Comparison of ENCODE assay signal across 10 mouse cellular contexts in the genomic region with DNA sequence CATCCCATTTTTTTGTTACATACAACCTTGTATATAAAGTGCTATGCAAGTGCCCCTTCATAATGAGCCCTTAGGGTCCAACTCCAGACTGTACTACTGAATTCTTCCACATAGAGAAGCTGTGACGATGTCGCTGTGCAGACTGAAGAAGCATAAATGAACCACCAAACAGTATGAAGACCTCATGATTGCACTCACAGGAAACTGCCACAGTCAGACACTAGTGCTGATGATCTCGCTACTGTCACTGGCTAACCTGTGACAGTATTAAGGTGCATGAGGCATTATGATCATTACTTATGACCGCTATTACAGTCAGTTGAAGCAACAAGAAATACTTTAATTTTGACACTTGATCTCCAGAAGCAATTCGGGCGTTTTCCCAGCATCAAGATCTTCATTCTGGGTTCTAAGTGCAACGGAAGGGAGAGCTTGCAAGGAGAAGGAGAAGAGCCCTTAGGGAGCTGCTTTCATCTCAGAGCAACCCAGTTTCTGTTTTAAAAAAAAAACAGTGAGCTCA. TPM values are rescaled to one million over a fixed set of nuclear protein-coding genes. Genes with fewer than 3 reads are reported as not detected.
DNase-seq lines count a peak whose midpoint lies in the region; ATAC-seq and TF ChIP-seq lines count a peak whose summit lies in the region.
"Had no signal": no experiment of that assay in that cellular context is flagged by ENCODE, and none has a peak within 500 bp of the region (broad histone marks: within the 10 kb centered on the region; RNA-seq: fewer than 3 reads in every experiment).

No protein-coding gene starts in this region.

- no peaks in the 10 kb centered on the region for H3K27me3 ChIP-seq in heart, embryonic 13.5 days (replicated peaks)
- 0 out of 2 replicates have a peak, but pooled peaks cover 3% of the 10 kb centered on the region for H3K27me3 ChIP-seq in lung, embryonic 14.5 days (ENCODE audit: insufficient read depth, low read length)
- H3K27me3 ChIP-seq in embryonic facial prominence, embryonic 15.5 days, result no peaks in the 10 kb centered on the region
- H3K27me3 ChIP-seq in myocyte (ENCODE audit: control insufficient read depth, insufficient read depth, insufficient read length), result no peaks in the 10 kb centered on the region

- DNase-seq in heart, postnatal 10 days, result no peak
- DNase-seq in lung, embryonic 14.5 days, result no peak
- no peak for DNase-seq in lung, adult 2 months
- no peak for DNase-seq in cerebellum, adult 18-20 months
- DNase-seq: kidney, adult 11 months had no signal

- H3K79me2 ChIP-seq in myocyte (ENCODE audit: control insufficient read depth, insufficient read depth), result peaks cover 41% of the 10 kb centered on the region

- peaks cover 69% of the 10 kb centered on the region for H3K4me1 ChIP-seq in heart, embryonic 13.5 days
- H3K4me1 ChIP-seq in lung, embryonic 14.5 days (ENCODE audit: insufficient read depth), result peaks cover 49% of the 10 kb centered on the region
- peaks cover 35% of the 10 kb centered on the region for H3K4me1 ChIP-seq in lung, adult 2 months (ENCODE audit: control insufficient read depth, insufficient read depth, low read length)
- H3K4me1 ChIP-seq in embryonic facial prominence, embryonic 15.5 days, result peaks cover 73% of the 10 kb centered on the region

- H3K36me3 ChIP-seq in heart, embryonic 13.5 days, result peaks cover 9% of the 10 kb centered on the region
- H3K36me3 ChIP-seq in lung, embryonic 14.5 days (ENCODE audit: insufficient read depth), result 0 out of 2 replicates have a peak, but pooled peaks cover 4% of the 10 kb centered on the region
- H3K36me3 ChIP-seq in embryonic facial prominence, embryonic 15.5 days, result no peaks in the 10 kb centered on the region
- H3K36me3 ChIP-seq in myocyte (ENCODE audit: control insufficient read depth, insufficient read depth), result no peaks in the 10 kb centered on the region

- H3K27ac ChIP-seq in heart, embryonic 13.5 days (replicated peaks), result peak overlapping the region; percentile 100
- peak overlapping the region; percentile 99; the same call in 1 of the 2 replicates for H3K27ac ChIP-seq in lung, embryonic 14.5 days (ENCODE audit: low read depth)
- H3K27ac ChIP-seq in embryonic facial prominence, embryonic 15.5 days (replicated peaks), result peak overlapping the region; percentile 8; the same call in 1 of the 2 replicates
- H3K27ac ChIP-seq: liver, embryonic 14.5 days had no signal

- ATAC-seq in heart, embryonic 13.5 days (ENCODE audit: extremely low read depth, insufficient number of reproducible peaks, low FRiP score, low TSS enrichment), result no peak
- ATAC-seq in lung, embryonic 14.5 days (ENCODE audit: insufficient read depth), result no peak
- ATAC-seq in embryonic facial prominence, embryonic 15.5 days (ENCODE audit: insufficient number of reproducible peaks, low FRiP score, low TSS enrichment, low read depth), result no peak
- no peak for ATAC-seq in megakaryocyte-erythroid progenitor cell, adult 5-6 weeks (replicated peaks; ENCODE audit: low FRiP score, low TSS enrichment, poor library complexity, severe bottlenecking)

- TF ChIP-seq CTCF in lung, embryonic 14.5 days (IDR thresholded peaks at IDR 0.05; ENCODE audit: low read depth), result no peak
- no peak for TF ChIP-seq CTCF in lung, adult 2 months (IDR thresholded peaks at IDR 0.05; ENCODE audit: insufficient read depth, low read length)

- peak overlapping the region; percentile 15; the same call in 1 of the 2 replicates for H3K9ac ChIP-seq in heart, embryonic 13.5 days
- no peak overlapping the region for H3K9ac ChIP-seq in lung, embryonic 14.5 days
- no peak overlapping the region for H3K9ac ChIP-seq in embryonic facial prominence, embryonic 15.5 days
- H3K9ac ChIP-seq: liver, embryonic 14.5 days had no signal

- intact Hi-C loops in heart, postnatal 10 days (cut with DNase I), result no loop called here

- 65% methylated on average over 7 of the region's 7 CpGs for WGBS in heart, embryonic 13.5 days
- 63% methylated on average over 7 of the region's 7 CpGs for WGBS in lung, embryonic 14.5 days
- 60% methylated on average over 7 of the region's 7 CpGs for WGBS in lung, adult 2 months
- WGBS in embryonic facial prominence, embryonic 15.5 days, result 60% methylated on average over 7 of the region's 7 CpGs

- no peak overlapping the region for H3K4me3 ChIP-seq in heart, embryonic 13.5 days
- H3K4me3 ChIP-seq in lung, embryonic 14.5 days (ENCODE audit: low read depth, low read length), result no peak overlapping the region
- H3K4me3 ChIP-seq in lung, adult 2 months (replicated peaks; ENCODE audit: extremely low read depth, low read depth, low read length), result no peak overlapping the region
- no peak overlapping the region for H3K4me3 ChIP-seq in embryonic facial prominence, embryonic 15.5 days (replicated peaks)
- H3K4me3 ChIP-seq in myocyte, result no peak overlapping the region

- no peak for TF ChIP-seq POLR2A in lung, adult 2 months (IDR thresholded peaks at IDR 0.05; ENCODE audit: borderline replicate concordance, extremely low read depth, low read depth, low read length)
- TF ChIP-seq POLR2A in myocyte (IDR thresholded peaks at IDR 0.05; ENCODE audit: insufficient read length, low read depth), result no peak

- H3ac ChIP-seq in myocyte (ENCODE audit: control insufficient read depth, insufficient read length), result no peak overlapping the region

- H3K4me2 ChIP-seq in heart, embryonic 13.5 days, result no peak overlapping the region
- H3K4me2 ChIP-seq in lung, embryonic 14.5 days, result 0 out of 2 replicates have a peak overlapping the region, but pooled peaks have one; percentile 18
- H3K4me2 ChIP-seq in embryonic facial prominence, embryonic 15.5 days (replicated peaks), result no peak overlapping the region
- peak overlapping the region; percentile 91 for H3K4me2 ChIP-seq in myocyte (ENCODE audit: low read depth)

- no peaks in the 10 kb centered on the region for H3K9me3 ChIP-seq in heart, embryonic 13.5 days
- no peaks in the 10 kb centered on the region for H3K9me3 ChIP-seq in lung, embryonic 14.5 days (ENCODE audit: low read depth, low read length)
- H3K9me3 ChIP-seq in embryonic facial prominence, embryonic 15.5 days (replicated peaks), result no peaks in the 10 kb centered on the region

TF ChIP-seq in myocyte, 11 proteins besides CTCF, POLR2A, EP300 and RAD21:
- TF ChIP-seq MYOD1 (IDR thresholded peaks at IDR 0.05; ENCODE audit: control insufficient read depth in 1 of 3, insufficient read length in 2 of 3, low read depth in 2 of 3), result no peak
- no peak for TF ChIP-seq REST (IDR thresholded peaks at IDR 0.05; ENCODE audit: insufficient read depth, insufficient read length)
- TF ChIP-seq TCF3 (IDR thresholded peaks at IDR 0.05; ENCODE audit: insufficient read length, low read depth), result no peak
- no peak for TF ChIP-seq SRF (IDR thresholded peaks at IDR 0.05; ENCODE audit: control insufficient read depth, insufficient read length, low read depth)
- TF ChIP-seq CEBPB (IDR thresholded peaks at IDR 0.05; ENCODE audit: insufficient read depth, poor library complexity, severe bottlenecking), result no peak
- no peak for TF ChIP-seq TCF12 (IDR thresholded peaks at IDR 0.05; ENCODE audit: insufficient read depth, poor library complexity, severe bottlenecking)
- no peak for TF ChIP-seq USF1 (IDR thresholded peaks at IDR 0.05; ENCODE audit: low read depth)
- no peak for TF ChIP-seq E2F4 (IDR thresholded peaks at IDR 0.05; ENCODE audit: insufficient read depth)
- no peak for TF ChIP-seq POLR2AphosphoS2 (IDR thresholded peaks at IDR 0.05; ENCODE audit: insufficient read length, low read depth)
- TF ChIP-seq MYOG (IDR thresholded peaks at IDR 0.05; ENCODE audit: control insufficient read depth in 1 of 3, insufficient read depth in 1 of 3, insufficient read length in 2 of 3, low read depth in 2 of 3), result no peak
- no peak for TF ChIP-seq MAX (IDR thresholded peaks at IDR 0.05; ENCODE audit: low read depth)

RNA-seq across cellular contexts. Expression of a gene that starts 1.9 kb away (rescaled TPM):
- 32.7 and 34.1 TPM in 2 replicates for polyA plus RNA-seq in heart, embryonic 13.5 days (2015; fragmentation: Nextera tagmentation; extraction: Ambion mirVana)
- total RNA-seq in heart, postnatal 10 days (2021), result 10 to 100 TPM; 60.3 to 67.5 TPM
- 44.6 and 44.8 TPM in 2 replicates for polyA plus RNA-seq in lung, embryonic 14.5 days (2014; fragmentation: Nextera tagmentation; extraction: Ambion mirVana)
- 50.0 and 79.4 TPM in 2 replicates for polyA plus RNA-seq in lung, adult 2 months (2012; rRNA removed)
- polyA plus RNA-seq in embryonic facial prominence, embryonic 15.5 days (2015; fragmentation: Nextera tagmentation; extraction: Ambion mirVana), result 45.2 and 50.6 TPM in 2 replicates
- polyA plus RNA-seq in myocyte (2012; fragmentation: generic; extraction: Trizol), result 59.1 TPM
- total RNA-seq in megakaryocyte-erythroid progenitor cell, adult 5-6 weeks (2014; fragmentation: Nextera tagmentation), result 0.76 and 0.94 TPM in 2 replicates
- total RNA-seq in megakaryocyte-erythroid progenitor cell, adult 5-6 weeks (2017), result 1.1 and 2.7 TPM in 2 replicates

Comparison
In these comparisons a context has a peak if more than half of its experiments do, and no peak if none do; other contexts are left out.
1. H3K27ac ChIP-seq: peak in every context shown above with its lines; median percentile 100 in heart, embryonic 13.5 days; 99 in lung, embryonic 14.5 days; 8 in embryonic facial prominence, embryonic 15.5 days.
2. H3K4me2 ChIP-seq: peak in lung, embryonic 14.5 days (single experiment) and myocyte (single experiment); none in heart, embryonic 13.5 days (single experiment) and embryonic facial prominence, embryonic 15.5 days (single experiment).